Mouse (Mus musculus) stomach, postnatal 0 days (tissue): ENCODE measurements around the gene Fam234a. TPM values are rescaled to one million over a fixed set of nuclear protein-coding genes. Genes with fewer than 3 reads are reported as not detected.

Source experiments
- ATAC-seq: fragments of 200-750 bp; cut with Nextera tagmentation; 2 replicates; pipeline ENCODE4 v1.8.0; 2017; ENCODE audit not compliant: low FRiP score, low TSS enrichment
- DNase-seq: peaks from one replicate; pipeline ENCODE4 v3.0.0-alpha.2; 2016; ENCODE audit warnings: low spot score
- H3K27ac ChIP-seq: fragments of 300-500 bp; sonication (generic); replicated peaks from 2 replicates; pipeline ENCODE4 v1.5.1; 2014; ENCODE audit warnings: mild to moderate bottlenecking, control low read depth
- H3K27me3 ChIP-seq: fragments of 300-500 bp; sonication (generic); 2 replicates; pipeline ENCODE4 v1.6.1; 2014; ENCODE audit warnings: low read length; ENCODE audit not compliant: control insufficient read depth, insufficient read depth
- H3K36me3 ChIP-seq: fragments of 300-500 bp; sonication (generic); 2 replicates; pipeline ENCODE4 v1.6.1; 2014; ENCODE audit warnings: low read length, mixed read lengths; ENCODE audit not compliant: control insufficient read depth, insufficient read depth
- H3K4me1 ChIP-seq: fragments of 300-500 bp; sonication (generic); replicated peaks from 2 replicates; pipeline ENCODE4 v1.6.1; 2014; ENCODE audit warnings: antibody characterized with exemption; ENCODE audit not compliant: control insufficient read depth, insufficient read depth
- H3K4me2 ChIP-seq: fragments of 300-500 bp; sonication (generic); replicated peaks from 2 replicates; pipeline ENCODE4 v1.6.1; 2014; ENCODE audit warnings: low read depth, mild to moderate bottlenecking, control low read depth, moderate library complexity
- H3K4me3 ChIP-seq: fragments of 300-500 bp; sonication (generic); 2 replicates; pipeline ENCODE4 v1.5.1; 2014; ENCODE audit warnings: low read depth, low read length, control low read depth
- H3K9ac ChIP-seq: fragments of 300-500 bp; sonication (generic); 2 replicates; pipeline ENCODE4 v1.6.1; 2014; ENCODE audit warnings: mild to moderate bottlenecking, low read length, control low read depth, mixed read lengths
- H3K9me3 ChIP-seq: fragments of 300-500 bp; sonication (generic); 2 replicates; pipeline ENCODE4 v1.6.1; 2016; ENCODE audit warnings: low read length; ENCODE audit not compliant: control insufficient read depth
- CTCF ChIP-seq: IDR thresholded peaks from 2 replicates; pipeline ENCODE4 v1.5.1; 2016; ENCODE audit warnings: antibody characterized with exemption, low read depth, mild to moderate bottlenecking, moderate library complexity
- EP300 ChIP-seq: optimal IDR thresholded peaks from 2 replicates; pipeline ENCODE3; 2016; ENCODE audit warnings: antibody characterized with exemption
- WGBS: fragments of 180-500 bp; shearing (Covaris S2); extraction: QIAGEN DNeasy Blood & Tissue Kit; methylation state at CpG from one replicate; pipeline ENCODE4 v1.1.7; 2014; 5-methylcytosine and 5-hydroxymethylcytosine counted together
- polyA plus RNA-seq: library from polyadenylated mRNA; unstranded; fragments of >200 nt; fragmentation: Nextera tagmentation; extraction: Ambion mirVana; gene quantifications from 2 replicates; pipeline ENCODE4 v1.2.1, GENCODE M21; 2015

The Fam234a gene
- polyA plus RNA-seq, 1 experiment from 2014 or later: 98.0 TPM

GRCm38 (mm10) chr17:26268851-26269250 lies 24.8 kb upstream of the Fam234a start:
- H3K4me1 ChIP-seq: no peaks in the 10 kb centered on the region

DNA sequence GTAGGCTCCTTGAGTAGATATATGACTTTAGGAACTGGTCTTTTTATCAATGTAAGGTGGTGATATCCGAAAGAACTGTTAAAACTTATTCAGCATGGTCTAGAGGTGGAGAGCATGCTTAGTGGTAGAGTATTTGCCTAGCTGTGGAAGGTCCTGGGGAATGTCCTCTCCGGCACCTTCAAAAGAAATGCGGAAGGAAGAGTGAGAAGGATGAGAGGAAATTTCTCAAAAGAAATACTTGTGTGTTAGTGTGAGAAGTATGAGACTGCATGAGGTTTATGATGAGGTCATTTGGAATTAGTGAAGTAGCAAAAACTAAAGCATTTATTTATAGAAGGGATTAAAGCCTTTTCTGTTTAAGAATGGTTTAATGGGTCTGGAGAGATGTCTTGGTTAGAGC lies 18.3 kb upstream of the Fam234a start:
- ATAC-seq (no peak), DNase-seq (no peak)
- Histone ChIP-seq H3K4me2 (no peak overlapping the region), H3K4me1 (no peaks in the 10 kb centered on the region), H3K9ac (no peak overlapping the region), H3K4me3 (no peak overlapping the region), H3K9me3 (no peaks in the 10 kb centered on the region), H3K27ac (no peak overlapping the region), H3K36me3 (peaks cover 22% of the 10 kb centered on the region), H3K27me3 (no peaks in the 10 kb centered on the region)
- TF ChIP-seq EP300: no peak
- no peak for TF ChIP-seq CTCF
- 90% methylated on average over 3 of the region's 3 CpGs for WGBS

More at GRCm38 (mm10) chr17:26268851-26269250, 24.8 kb upstream of the Fam234a start:
- ATAC-seq: peak; percentile 80
- WGBS: 73% methylated on average over 1 of the region's 1 CpGs
- Histone ChIP-seq H3K4me2 (no peak overlapping the region), H3K9ac (no peak overlapping the region), H3K4me3 (no peak overlapping the region), H3K27me3 (no peaks in the 10 kb centered on the region), H3K36me3 (peaks cover 15% of the 10 kb centered on the region), H3K27ac (no peak overlapping the region), H3K9me3 (no peaks in the 10 kb centered on the region)
- no peak for DNase-seq
- TF ChIP-seq EP300 (no peak), CTCF (peak; percentile 62)

DNA sequence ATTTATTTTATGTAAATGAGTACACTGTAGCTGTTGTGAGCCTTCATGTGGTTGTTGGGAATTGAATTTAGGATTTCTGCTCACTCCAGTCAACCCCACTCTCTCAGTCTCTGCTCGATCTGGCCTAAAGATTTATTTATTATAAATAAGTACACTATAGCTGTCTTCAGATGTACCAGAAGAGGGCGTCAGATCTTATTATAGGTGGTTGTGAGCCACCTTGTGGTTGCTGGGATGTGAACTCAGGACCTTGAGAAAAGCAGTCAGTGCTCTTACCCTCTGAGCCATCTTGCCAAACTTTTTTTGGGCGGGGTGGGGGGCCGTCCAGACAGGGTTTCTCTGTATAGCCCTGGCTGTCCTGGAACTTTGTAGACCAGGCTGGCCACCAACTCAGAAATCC lies 17.8 kb upstream of the Fam234a start:
- H3K4me2 ChIP-seq: no peak overlapping the region
- H3K27me3 ChIP-seq: no peaks in the 10 kb centered on the region
- no peak overlapping the region for H3K4me3 ChIP-seq
- ATAC-seq (no peak), DNase-seq (no peak)
- peaks cover 21% of the 10 kb centered on the region for H3K36me3 ChIP-seq
- no peaks in the 10 kb centered on the region for H3K4me1 ChIP-seq
- no peak overlapping the region for H3K27ac ChIP-seq
- TF ChIP-seq CTCF (peak; percentile 54), EP300 (no peak)
- WGBS: 75% methylated on average over 4 of the region's 4 CpGs
- H3K9me3 ChIP-seq: no peaks in the 10 kb centered on the region
- H3K9ac ChIP-seq: no peak overlapping the region

- Histone ChIP-seq H3K9ac (no peak overlapping the region), H3K4me2 (no peak overlapping the region), H3K4me3 (no peak overlapping the region), H3K4me1 (no peaks in the 10 kb centered on the region), H3K36me3 (peaks cover 12% of the 10 kb centered on the region), H3K9me3 (no peaks in the 10 kb centered on the region), H3K27me3 (no peaks in the 10 kb centered on the region), H3K27ac (no peak overlapping the region)
- TF ChIP-seq EP300 (no peak), CTCF (no peak)
- ATAC-seq (no peak), DNase-seq (no peak)
- 92% methylated on average over 7 of the region's 7 CpGs for WGBS
Measured at GRCm38 (mm10) chr17:26255313-26255712, 11.3 kb upstream of the Fam234a start.

DNA sequence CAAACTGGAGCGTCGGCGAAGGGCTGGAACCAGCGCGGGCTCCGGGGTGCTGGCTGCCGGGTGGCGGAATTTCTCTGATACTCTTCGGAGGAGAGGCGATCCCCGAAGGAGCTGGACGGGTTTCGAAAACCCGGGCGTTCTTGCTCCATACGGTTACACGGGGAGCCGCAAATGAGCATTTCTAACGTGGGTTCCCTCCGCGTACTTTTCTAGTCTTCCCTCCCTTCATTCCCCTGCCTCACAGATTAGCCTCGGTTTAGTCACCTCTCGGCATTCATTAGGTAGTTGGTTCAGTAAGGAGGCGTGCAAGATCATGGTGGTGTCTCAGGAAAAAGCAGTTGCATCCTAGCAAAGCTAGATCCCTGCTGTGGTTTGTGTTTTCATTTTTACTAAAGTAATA lies 9.4 kb upstream of the Fam234a start:
- under 1% methylated on average over 24 of the region's 24 CpGs for WGBS
- Histone ChIP-seq H3K4me2 (peak overlapping the region; percentile 73), H3K4me3 (peak overlapping the region; percentile 85), H3K9ac (peak overlapping the region; percentile 98), H3K27ac (peak overlapping the region; percentile 100), H3K9me3 (no peaks in the 10 kb centered on the region), H3K27me3 (no peaks in the 10 kb centered on the region), H3K4me1 (no peaks in the 10 kb centered on the region), H3K36me3 (peaks cover 7% of the 10 kb centered on the region)
- TF ChIP-seq CTCF (no peak), EP300 (no peak)
- no peak for DNase-seq
- ATAC-seq: no peak

DNA sequence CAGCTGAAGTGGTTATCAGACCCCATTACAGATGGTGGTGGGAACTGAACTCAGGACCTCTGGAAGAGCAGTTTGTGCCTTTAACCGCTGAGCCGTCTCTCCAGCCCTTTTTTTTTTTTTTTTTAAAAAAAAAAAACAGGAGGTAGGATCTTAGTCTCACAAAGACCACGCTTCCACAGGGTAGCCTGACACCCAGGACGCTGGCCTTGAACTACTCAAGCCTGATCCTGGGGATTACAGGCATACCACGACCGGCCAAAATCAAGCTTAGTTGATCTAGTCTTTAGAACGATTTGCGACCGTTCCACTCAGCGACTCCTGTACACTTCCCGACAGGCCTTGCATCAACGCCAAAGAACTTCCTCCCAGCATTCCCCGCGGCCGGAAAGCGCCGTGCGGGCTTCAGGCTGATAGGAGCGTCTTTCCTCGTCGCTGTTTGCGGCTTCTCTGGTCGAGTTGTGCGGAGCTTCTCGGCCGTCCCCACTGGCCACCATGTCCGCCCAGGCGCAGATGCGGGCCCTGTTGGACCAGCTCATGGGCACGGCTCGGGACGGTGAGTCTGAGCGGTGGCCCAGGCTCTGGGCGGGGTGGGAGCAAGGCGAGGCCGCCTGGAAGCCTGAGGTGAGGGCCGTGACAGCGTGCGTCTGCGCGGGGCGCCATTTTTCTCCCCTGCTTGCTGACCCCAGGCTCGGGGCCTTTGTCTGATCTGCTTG lies 8.7 kb upstream of the Fam234a start, which contains the start of gene Luc7l:
Gene Luc7l (plus strand): TSS at position 358 of the 713 bp plus-strand sequence.
- peaks cover 4% of the 10 kb centered on the region for H3K36me3 ChIP-seq
- no peaks in the 10 kb centered on the region for H3K9me3 ChIP-seq
- TF ChIP-seq EP300 (peak; percentile 15), CTCF (peak; percentile 1; the same call in 1 of the 2 replicates)
- ATAC-seq: peak; percentile 94
- DNase-seq: peak; percentile 95
- H3K9ac ChIP-seq: peak within 1 kb of the TSS; percentile 98
- under 1% methylated on average over 43 of the region's 43 CpGs for WGBS
- peak within 1 kb of the TSS; percentile 85 for H3K4me3 ChIP-seq
- H3K4me1 ChIP-seq: no peaks in the 10 kb centered on the region
- peak within 1 kb of the TSS; percentile 100 for H3K27ac ChIP-seq
- no peaks in the 10 kb centered on the region for H3K27me3 ChIP-seq
- H3K4me2 ChIP-seq: peak within 1 kb of the TSS; percentile 73
